8 mouse cellular contexts compared by ENCODE assay signal in the genomic region with DNA sequence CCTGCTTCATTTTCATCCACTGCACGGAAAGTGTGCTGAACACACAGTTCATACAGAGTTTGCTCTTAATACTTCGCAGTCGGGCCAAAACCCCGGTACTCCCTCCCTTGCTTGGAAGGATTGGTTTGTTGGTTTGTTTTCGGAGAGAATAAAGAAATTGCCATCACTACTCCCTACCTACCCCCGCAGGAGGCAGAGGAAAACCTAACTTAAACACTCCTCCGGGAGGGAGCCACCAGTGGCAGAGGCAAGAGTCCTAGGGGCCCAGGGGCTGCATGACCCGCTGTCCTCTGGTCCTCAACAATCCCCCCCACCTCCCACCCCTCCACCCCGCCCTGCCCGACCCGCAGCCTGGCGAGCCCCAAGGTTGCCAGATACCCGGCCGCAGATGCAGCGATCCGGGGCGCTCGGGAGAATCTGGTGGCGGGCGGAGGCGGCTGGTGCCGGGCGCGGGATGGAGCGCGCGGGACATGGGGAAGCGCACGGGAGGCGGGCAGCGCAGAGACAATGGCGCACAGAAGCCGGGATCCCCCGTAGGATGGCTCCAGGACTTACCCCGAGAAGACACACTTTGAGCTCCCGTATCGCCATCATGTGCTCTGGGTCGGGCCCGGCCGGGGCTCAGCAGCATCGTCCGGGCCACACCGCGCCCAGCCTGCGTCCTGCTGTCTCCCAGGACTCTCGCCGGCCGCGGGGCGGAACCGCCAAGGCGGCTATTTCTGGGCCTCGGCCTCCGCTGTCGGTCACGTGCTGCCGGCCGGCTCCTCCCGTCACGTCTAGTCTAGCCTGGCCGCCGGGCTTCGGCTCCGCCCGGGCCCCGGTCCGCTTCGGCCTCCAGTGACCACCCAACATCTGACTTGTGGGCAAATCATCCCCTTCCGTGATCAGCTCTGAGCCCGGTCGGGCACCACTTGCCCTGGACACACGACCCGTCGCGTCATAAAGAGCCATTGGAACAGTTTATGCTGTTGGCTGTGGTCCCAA. TPM values are rescaled to one million over a fixed set of nuclear protein-coding genes. Genes with fewer than 3 reads are reported as not detected.
DNase-seq lines count a peak whose midpoint lies in the region; ATAC-seq and TF ChIP-seq lines count a peak whose summit lies in the region.

A gene (minus strand): TSS at position 802 of the 984 bp plus-strand sequence.

- intact Hi-C loops in heart, postnatal 25 days (cut with DNase I): loop anchor here (5.0 kb wide), 1 partner anchor 65 kb away; no protein-coding TSS in a partner anchor

- peak; percentile 17 for DNase-seq in MEL-GATA-1-ER (ENCODE audit: extremely low read depth, low read depth)
- DNase-seq in cerebellum, adult 8-10 months: peak; percentile 75
- peak; percentile 35 for DNase-seq in forelimb bud, embryonic 11.5 days (ENCODE audit: low read depth, low spot score)
- DNase-seq in heart, postnatal 25 days (ENCODE audit: low spot score): peak; percentile 84
- DNase-seq in large intestine, adult 2 months (ENCODE audit: low read depth, low spot score): no peak
- peak; percentile 75 for DNase-seq in liver, postnatal 0 days

- peaks cover 36% of the 10 kb centered on the region for H3K4me1 ChIP-seq in liver, postnatal 0 days (ENCODE audit: insufficient read depth)
- peaks cover 54% of the 10 kb centered on the region for H3K4me1 ChIP-seq in neural tube, embryonic 13.5 days (replicated peaks)
- peaks cover 15% of the 10 kb centered on the region for H3K4me1 ChIP-seq in testis, adult 2 months (ENCODE audit: control insufficient read depth, insufficient read depth, low read length)

- TF ChIP-seq EP300 in liver, postnatal 0 days (IDR thresholded peaks at IDR 0.05; ENCODE audit: low read depth): no peak

- H3K4me3 ChIP-seq in liver, postnatal 0 days (ENCODE audit: low read depth, low read length): peak within 1 kb of the TSS; percentile 71
- H3K4me3 ChIP-seq in neural tube, embryonic 13.5 days: peak within 1 kb of the TSS; percentile 71
- H3K4me3 ChIP-seq in testis, adult 2 months (ENCODE audit: control insufficient read depth, low read depth, low read length): peak within 1 kb of the TSS; percentile 95

- no peaks in the 10 kb centered on the region for H3K9me3 ChIP-seq in liver, postnatal 0 days (ENCODE audit: low read length)
- no peaks in the 10 kb centered on the region for H3K9me3 ChIP-seq in neural tube, embryonic 13.5 days

- peak; percentile 62 for ATAC-seq in liver, postnatal 0 days
- peak; percentile 75 for ATAC-seq in neural tube, embryonic 13.5 days (ENCODE audit: low read depth)

- peak within 1 kb of the TSS; percentile 92 for H3K4me2 ChIP-seq in liver, postnatal 0 days (ENCODE audit: low read depth, low read length)
- H3K4me2 ChIP-seq in neural tube, embryonic 13.5 days: peak within 1 kb of the TSS; percentile 79

- TF ChIP-seq CTCF in liver, postnatal 0 days (IDR thresholded peaks at IDR 0.05; ENCODE audit: low read depth): no peak
- no peak for TF ChIP-seq CTCF in testis, adult 2 months (IDR thresholded peaks at IDR 0.05; ENCODE audit: control insufficient read depth, insufficient read depth, insufficient replicate concordance, low read depth, low read length)

- 2% methylated on average over 74 of the region's 75 CpGs for WGBS in large intestine, adult 2 months
- WGBS in liver, postnatal 0 days (ENCODE audit: insufficient replicate concordance): 1% methylated on average over 66 of the region's 75 CpGs
- under 1% methylated on average over 71 of the region's 75 CpGs for WGBS in neural tube, embryonic 13.5 days

- no peaks in the 10 kb centered on the region for H3K36me3 ChIP-seq in liver, postnatal 0 days (replicated peaks; ENCODE audit: insufficient read depth, low read length)
- no peaks in the 10 kb centered on the region for H3K36me3 ChIP-seq in neural tube, embryonic 13.5 days
- no peaks in the 10 kb centered on the region for H3K36me3 ChIP-seq in testis, adult 2 months (ENCODE audit: control insufficient read depth, insufficient read depth, low read length)

- H3K27ac ChIP-seq in liver, postnatal 0 days (ENCODE audit: low read depth): peak within 1 kb of the TSS; percentile 63
- peak within 1 kb of the TSS; percentile 79 for H3K27ac ChIP-seq in neural tube, embryonic 13.5 days (replicated peaks)
- peak within 1 kb of the TSS; percentile 68 for H3K27ac ChIP-seq in testis, adult 2 months (ENCODE audit: control insufficient read depth, insufficient read depth, low read depth, low read length)

- H3K9ac ChIP-seq in liver, postnatal 0 days (replicated peaks): peak within 1 kb of the TSS; percentile 72
- peak within 1 kb of the TSS; percentile 94 for H3K9ac ChIP-seq in neural tube, embryonic 13.5 days

- peaks cover 18% of the 10 kb centered on the region for H3K27me3 ChIP-seq in liver, postnatal 0 days (ENCODE audit: insufficient read depth, low read length)
- no peaks in the 10 kb centered on the region for H3K27me3 ChIP-seq in neural tube, embryonic 13.5 days
- H3K27me3 ChIP-seq in testis, adult 2 months (ENCODE audit: control insufficient read depth, insufficient read depth, low read length): no peaks in the 10 kb centered on the region

- peak; percentile 63 for TF ChIP-seq POLR2A in testis, adult 2 months (IDR thresholded peaks at IDR 0.05; ENCODE audit: control insufficient read depth, low read depth, low read length)

RNA-seq across cellular contexts. Expression of the gene that starts here (rescaled TPM):
- total RNA-seq in heart, postnatal 25 days (2021): 10 to 100 TPM; 18.9 to 19.2 TPM
- polyA plus RNA-seq in large intestine, adult 2 months (2012; rRNA removed): 10.2 and 12.7 TPM in 2 replicates
- polyA plus RNA-seq in liver, postnatal 0 days (2015; fragmentation: Nextera tagmentation; extraction: Ambion mirVana): 6.5 and 7.2 TPM in 2 replicates
- 65.5 and 71.7 TPM in 2 replicates for polyA plus RNA-seq in neural tube, embryonic 13.5 days (2015; fragmentation: Nextera tagmentation; extraction: Ambion mirVana)
- polyA plus RNA-seq in testis, adult 2 months (2012; rRNA removed): 25.3 and 32.1 TPM in 2 replicates
